Mouse (Mus musculus) MEL (cell line): Measurements from ENCODE around the gene Map3k20.

Experiments
- CHD2 ChIP-seq: IDR thresholded peaks from 2 replicates; pipeline ENCODE4 v1.6.1; 2011; ENCODE audit warnings: low read length, improper control_type of control experiment
- CTCF ChIP-seq, 3 experiments: IDR thresholded peaks in 2 of 3; conservative IDR thresholded peaks in 1 of 3; 2 replicates each; pipeline ENCODE4 v1.5.1; 2011 to 2012; ENCODE audit warnings: low read length in 3 of 3, low read depth in 2 of 3, mild to moderate bottlenecking in 2 of 3, improper control_type of control experiment in 1 of 3, inconsistent platforms in 1 of 3, mixed read lengths in 1 of 3, moderate library complexity in 1 of 3; ENCODE audit not compliant: control insufficient read depth in 1 of 3, insufficient read depth in 1 of 3, poor library complexity in 1 of 3, severe bottlenecking in 1 of 3
- E2F4 ChIP-seq: IDR thresholded peaks from 2 replicates; pipeline ENCODE4 v1.6.1; 2011; ENCODE audit warnings: low read depth, low read length, improper control_type of control experiment, borderline replicate concordance
- EP300 ChIP-seq, 2 experiments: IDR thresholded peaks; 2 replicates each; pipeline ENCODE4 v1.6.1; 2011; ENCODE audit warnings: improper control_type of control experiment in 2 of 2, low read length in 2 of 2, low read depth in 1 of 2, mild to moderate bottlenecking in 1 of 2
- HCFC1 ChIP-seq: IDR thresholded peaks from 2 replicates; pipeline ENCODE4 v1.6.1; 2012; ENCODE audit warnings: low read depth, mild to moderate bottlenecking, inconsistent platforms, low read length, improper control_type of control experiment, moderate library complexity
- JUND ChIP-seq: IDR thresholded peaks from 2 replicates; pipeline ENCODE4 v1.6.1; 2011; ENCODE audit warnings: low read depth, mild to moderate bottlenecking, improper control_type of control experiment, low read length
- KAT2A ChIP-seq: conservative IDR thresholded peaks from 2 replicates; pipeline ENCODE4 v1.6.1; 2012; ENCODE audit warnings: low read depth, low read length, improper control_type of control experiment, inconsistent platforms
- MAFK ChIP-seq: IDR thresholded peaks from 2 replicates; pipeline ENCODE4 v1.6.1; 2011; ENCODE audit warnings: low read depth, mild to moderate bottlenecking, low read length, improper control_type of control experiment, borderline replicate concordance
- MAZ ChIP-seq: IDR thresholded peaks from 2 replicates; pipeline ENCODE4 v1.6.1; 2012; ENCODE audit warnings: low read depth, mild to moderate bottlenecking, inconsistent platforms, low read length, improper control_type of control experiment
- MEF2A ChIP-seq: IDR thresholded peaks from 2 replicates; pipeline ENCODE4 v1.6.1; 2014; ENCODE audit warnings: low read depth, mild to moderate bottlenecking, inconsistent platforms, low read length, improper control_type of control experiment; ENCODE audit not compliant: poor library complexity, insufficient replicate concordance, severe bottlenecking; ENCODE audit errors: extremely low read depth
- POLR2A ChIP-seq, 2 experiments: IDR thresholded peaks; 2 replicates each; pipeline ENCODE4 v1.6.1; 2011 to 2012; ENCODE audit warnings: low read length in 2 of 2, mild to moderate bottlenecking in 2 of 2, control low read depth in 1 of 2, improper control_type of control experiment in 1 of 2, low read depth in 1 of 2, moderate library complexity in 1 of 2; ENCODE audit not compliant: control insufficient read depth in 1 of 2, insufficient read depth in 1 of 2, poor library complexity in 1 of 2
- RAD21 ChIP-seq: IDR thresholded peaks from 2 replicates; pipeline ENCODE4 v1.6.1; 2011; ENCODE audit warnings: mild to moderate bottlenecking, low read depth, low read length, improper control_type of control experiment
- USF1 ChIP-seq: IDR thresholded peaks from 2 replicates; pipeline ENCODE4 v1.6.1; 2014; ENCODE audit warnings: low read depth, mild to moderate bottlenecking, inconsistent platforms, low read length, improper control_type of control experiment, moderate library complexity
- USF2 ChIP-seq, 2 experiments: IDR thresholded peaks; 2 replicates each; pipeline ENCODE4 v1.6.1; 2011 to 2012; ENCODE audit warnings: improper control_type of control experiment in 2 of 2, low read length in 2 of 2, borderline replicate concordance in 1 of 2, inconsistent platforms in 1 of 2, low read depth in 1 of 2, mild to moderate bottlenecking in 1 of 2; ENCODE audit not compliant: insufficient read depth in 1 of 2

GRCm38 (mm10) chr2:72254813-72255582 is 30.4 kb upstream of the Map3k20 start:
- no peak for TF ChIP-seq JUND
- TF ChIP-seq HCFC1 = no peak
- TF ChIP-seq CTCF (IDR thresholded peaks at IDR 0.05 in 2 of 3, conservative IDR thresholded peaks at IDR 0.05 in 1 of 3; ENCODE audit: control insufficient read depth in 1 of 3, insufficient read depth in 1 of 3, low read depth in 2 of 3, low read length in 3 of 3, poor library complexity in 1 of 3, severe bottlenecking in 1 of 3) = no peak
- no peak for TF ChIP-seq E2F4
- no peak for TF ChIP-seq USF2 (IDR thresholded peaks at IDR 0.05; ENCODE audit: borderline replicate concordance in 1 of 2, insufficient read depth in 1 of 2, low read depth in 1 of 2, low read length in 2 of 2)
- no peak for TF ChIP-seq POLR2A (IDR thresholded peaks at IDR 0.05; ENCODE audit: control insufficient read depth in 1 of 2, insufficient read depth in 1 of 2, low read depth in 1 of 2, low read length in 2 of 2, poor library complexity in 1 of 2)
- no peak for TF ChIP-seq MEF2A
- no peak for TF ChIP-seq RAD21
- TF ChIP-seq USF1 = no peak
- TF ChIP-seq EP300 (IDR thresholded peaks at IDR 0.05; ENCODE audit: low read depth in 1 of 2, low read length in 2 of 2) = no peak
- no peak for TF ChIP-seq MAFK
- TF ChIP-seq CHD2 = no peak
- TF ChIP-seq KAT2A = no peak
- no peak for TF ChIP-seq MAZ
